Mouse (Mus musculus) thymus, postnatal 0 days (tissue): ENCODE results near the gene Wiz. TPM values are rescaled to one million over a fixed set of nuclear protein-coding genes. Genes with fewer than 3 reads are reported as not detected.
A peak's percentile ranks its signal among the peaks of the same experiment; 100 is the strongest.

Source experiments
- DNase-seq: peaks from one replicate; pipeline ENCODE4 v3.0.0-alpha.2; 2015; ENCODE audit warnings: low spot score
- polyA plus RNA-seq: library from polyadenylated mRNA; unstranded; fragments of >200 nt; fragmentation: Nextera tagmentation; extraction: Ambion mirVana; gene quantifications from 2 replicates; pipeline ENCODE4 v1.2.1, GENCODE M21; 2015

Wiz gene
- polyA plus RNA-seq, 1 experiment from 2014 or later: 15.3 TPM

GRCm38 (mm10) chr17:32350382-32350983 lies 38.8 kb downstream of the Wiz start, which contains the start of gene Akap8l:
Akap8l (minus strand) TSS chr17:32350607.
- DNase-seq: peak; percentile 97

GRCm38 (mm10) chr17:32349851-32350381 lies 39.3 kb downstream of the Wiz start:
- DNase-seq: peak; percentile 46

GRCm38 (mm10) chr17:32349037-32349732 lies 40.1 kb downstream of the Wiz start:
- DNase-seq: peak; percentile 69

GRCm38 (mm10) chr17:32348406-32348805 lies 40.8 kb downstream of the Wiz start:
- no peak for DNase-seq

- peak; percentile 9 for DNase-seq
Observed at GRCm38 (mm10) chr17:32341102-32341501, 48.1 kb downstream of the Wiz start.

- no peak for DNase-seq
Observed at GRCm38 (mm10) chr17:32340110-32340509, 49.1 kb downstream of the Wiz start.

GRCm38 (mm10) chr17:32335869-32336268 lies 53.4 kb downstream of the Wiz start:
- DNase-seq: no peak

GRCm38 (mm10) chr17:32334921-32335320 lies 54.3 kb downstream of the Wiz start:
- DNase-seq: no peak

- no peak for DNase-seq
Observed at GRCm38 (mm10) chr17:32333675-32334303, 55.5 kb downstream of the Wiz start.

GRCm38 (mm10) chr17:32327501-32327900 lies 61.7 kb downstream of the Wiz start:
- DNase-seq: no peak

- no peak for DNase-seq
Observed at GRCm38 (mm10) chr17:32322809-32323208, 66.4 kb downstream of the Wiz start.

GRCm38 (mm10) chr17:32321836-32322235 lies 67.4 kb downstream of the Wiz start:
- DNase-seq: no peak

GRCm38 (mm10) chr17:32321390-32321734 lies 67.9 kb downstream of the Wiz start:
- peak; percentile 89 for DNase-seq

- peak; percentile 98 for DNase-seq
Observed at GRCm38 (mm10) chr17:32320597-32321389, 68.4 kb downstream of the Wiz start, which contains the start of gene Akap8. Akap8 (minus strand) TSS chr17:32321238.

GRCm38 (mm10) chr17:32319950-32320349 lies 69.3 kb downstream of the Wiz start:
- DNase-seq: no peak

GRCm38 (mm10) chr17:32317708-32318107 lies 71.5 kb downstream of the Wiz start:
- DNase-seq: no peak

- DNase-seq: no peak
Observed at GRCm38 (mm10) chr17:32317032-32317431, 72.2 kb downstream of the Wiz start.

GRCm38 (mm10) chr17:32315560-32315959 lies 73.7 kb downstream of the Wiz start:
- no peak for DNase-seq

- no peak for DNase-seq
Observed at GRCm38 (mm10) chr17:32313892-32314291, 75.3 kb downstream of the Wiz start.

GRCm38 (mm10) chr17:32312801-32313200 lies 76.4 kb downstream of the Wiz start:
- no peak for DNase-seq

- no peak for DNase-seq
Observed at GRCm38 (mm10) chr17:32307963-32308362, 81.3 kb downstream of the Wiz start.
